Mouse (Mus musculus) lung, adult 2 months (tissue): ENCODE data around the gene Lsamp.

Source experiments
- CTCF ChIP-seq: fragments of 200-500 bp; IDR thresholded peaks from 2 replicates; pipeline ENCODE4 v1.5.1; 2011; ENCODE audit warnings: mild to moderate bottlenecking, low read length, control low read depth; ENCODE audit not compliant: insufficient read depth
- POLR2A ChIP-seq: fragments of 200-500 bp; IDR thresholded peaks from 2 replicates; pipeline ENCODE4 v1.6.1; 2011; ENCODE audit warnings: low read depth, mild to moderate bottlenecking, control low read depth, low read length, borderline replicate concordance; ENCODE audit errors: extremely low read depth

GRCm38 (mm10) chr16:39984635-39985291 lies 602 bp downstream of the Lsamp start:
- no peak for TF ChIP-seq CTCF
- TF ChIP-seq POLR2A, result no peak
